Mouse (Mus musculus): Measurements from ENCODE around the gene Smg5. TPM values are rescaled to one million over a fixed set of nuclear protein-coding genes. Genes with fewer than 3 reads are reported as not detected.
A peak's percentile ranks its signal among the peaks of the same experiment; 100 is the strongest.

The Smg5 gene
- total and polyA plus RNA-seq, 3 experiments: 42.9 to 60.2 (median 47.5) TPM

GRCm38 (mm10) chr3:88395742-88396141 lies 59.7 kb downstream of the Smg5 start:
- DNase-seq: no peak

- DNase-seq: no peak
These were observed 62.6 kb downstream of the Smg5 start for GRCm38 (mm10) chr3:88398666-88399065.

GRCm38 (mm10) chr3:88403522-88404230 lies 67.6 kb downstream of the Smg5 start:
- DNase-seq: no peak

- DNase-seq: peak; percentile 66
These were observed 71.0 kb downstream of the Smg5 start for GRCm38 (mm10) chr3:88407090-88407489.

- DNase-seq: no peak
These were observed 71.5 kb downstream of the Smg5 start for GRCm38 (mm10) chr3:88407529-88407928.

GRCm38 (mm10) chr3:88408953-88409352 lies 72.9 kb downstream of the Smg5 start:
- DNase-seq: no peak

GRCm38 (mm10) chr3:88409741-88410644 lies 73.9 kb downstream of the Smg5 start, which contains the start of gene Pmf1:
TSS of gene Pmf1 (minus strand) at chr3:88410331.
- DNase-seq: peak; percentile 97

- no peak for DNase-seq
These were observed 74.6 kb downstream of the Smg5 start for GRCm38 (mm10) chr3:88410645-88411031.

- DNase-seq: peak; percentile 76
These were observed 75.6 kb downstream of the Smg5 start for GRCm38 (mm10) chr3:88411681-88412080.

Other genes starting within 250 kb of the Smg5 start
- 100 to 1,000 TPM in 1 of 2 experiments, 10 to 100 TPM in 1; 78.4 to 114 TPM for gene Mef2d, start 193.9 kb upstream of the Smg5 start, total RNA-seq (2021)
- 173 and 185 TPM in 2 replicates for gene Mef2d, start 193.9 kb upstream of the Smg5 start, polyA plus RNA-seq (2012; rRNA removed)
- 10 to 100 TPM in 1 of 2 experiments, 1 to 10 TPM in 1; 8.5 to 18.3 TPM for gene Rhbg, start 81.6 kb upstream of the Smg5 start, total RNA-seq (2021)
- 0.76 and 1.8 TPM in 2 replicates for gene Rhbg, start 81.6 kb upstream of the Smg5 start, polyA plus RNA-seq (2012; rRNA removed)
- gene Gm38392, start 49.0 kb upstream of the Smg5 start, total RNA-seq (2021): 1 to 10 TPM; 1.7 to 1.9 TPM
- gene Gm38392, start 49.0 kb upstream of the Smg5 start, polyA plus RNA-seq (2012; rRNA removed): 0.26 TPM in 1 of 2 replicates, not detected in the other
- gene Tsacc, start 39.3 kb upstream of the Smg5 start, total RNA-seq (2021): 10 to 100 TPM in 1 of 2 experiments, 1 to 10 TPM in 1; 5.7 to 10.6 TPM
- gene Tsacc, start 39.3 kb upstream of the Smg5 start, polyA plus RNA-seq (2012; rRNA removed): 1.9 and 2.3 TPM in 2 replicates
- 100 to 1,000 TPM; 218 to 316 TPM for gene Cct3, start 39.1 kb upstream of the Smg5 start, total RNA-seq (2021)
- 48.9 and 64.9 TPM in 2 replicates for gene Cct3, start 39.1 kb upstream of the Smg5 start, polyA plus RNA-seq (2012; rRNA removed)
- 100 to 1,000 TPM; 229 to 231 TPM for gene Glmp, start 11.2 kb upstream of the Smg5 start, total RNA-seq (2021)
- 145 and 186 TPM in 2 replicates for gene Glmp, start 11.2 kb upstream of the Smg5 start, polyA plus RNA-seq (2012; rRNA removed)
- gene Tmem79, start 112 bp upstream of the Smg5 start, total RNA-seq (2021): 10 to 100 TPM; 13.9 to 14.1 TPM
- gene Tmem79, start 112 bp upstream of the Smg5 start, polyA plus RNA-seq (2012; rRNA removed): 20.1 and 22.3 TPM in 2 replicates
- gene Paqr6, start 28.3 kb downstream of the Smg5 start, total RNA-seq (2021): 1 to 10 TPM; 1.1 to 4.7 TPM
- 13.5 and 20.0 TPM in 2 replicates for gene Paqr6, start 28.3 kb downstream of the Smg5 start, polyA plus RNA-seq (2012; rRNA removed)
- gene Bglap3, start 36.5 kb downstream of the Smg5 start, total RNA-seq (2021): 1 to 10 TPM in 1 of 2 experiments, under 1 TPM in 1; 0.63 to 1.2 TPM
- gene Bglap3, start 36.5 kb downstream of the Smg5 start, polyA plus RNA-seq (2012; rRNA removed): not detected in 2 replicates
- gene Bglap2, start 42.4 kb downstream of the Smg5 start, total RNA-seq (2021): 1 to 10 TPM in 1 of 2 experiments, not detected in 1; 2.2 TPM
- gene Bglap2, start 42.4 kb downstream of the Smg5 start, polyA plus RNA-seq (2012; rRNA removed): 0.28 TPM in 1 of 2 replicates, not detected in the other
- gene Bglap, start 48.2 kb downstream of the Smg5 start, total RNA-seq (2021): 1 to 10 TPM in 1 of 2 experiments, under 1 TPM in 1; 0.86 to 3.4 TPM
- gene Bglap, start 48.2 kb downstream of the Smg5 start, polyA plus RNA-seq (2012; rRNA removed): 1.1 TPM in 1 of 2 replicates, not detected in the other
- gene Pmf1, start 74.1 kb downstream of the Smg5 start, total RNA-seq (2021): 10 to 100 TPM; 31.1 to 43.0 TPM
- 75.8 and 77.4 TPM in 2 replicates for gene Pmf1, start 74.1 kb downstream of the Smg5 start, polyA plus RNA-seq (2012; rRNA removed)
- 10 to 100 TPM; 51.1 to 59.4 TPM for gene Slc25a44, start 88.9 kb downstream of the Smg5 start, total RNA-seq (2021)
- gene Slc25a44, start 88.9 kb downstream of the Smg5 start, polyA plus RNA-seq (2012; rRNA removed): 40.7 and 40.9 TPM in 2 replicates
- gene Sema4a, start 124.9 kb downstream of the Smg5 start, total RNA-seq (2021): 10 to 100 TPM in 1 of 2 experiments, 1 to 10 TPM in 1; 8.8 to 14.3 TPM
- gene Sema4a, start 124.9 kb downstream of the Smg5 start, polyA plus RNA-seq (2012; rRNA removed): 31.8 and 42.4 TPM in 2 replicates
- 100 to 1,000 TPM in 1 of 2 experiments, 10 to 100 TPM in 1; 78.2 to 158 TPM for gene Lmna, start 173.7 kb downstream of the Smg5 start, total RNA-seq (2021)
- gene Lmna, start 173.7 kb downstream of the Smg5 start, polyA plus RNA-seq (2012; rRNA removed): 170 and 236 TPM in 2 replicates
- 1 to 10 TPM; 2.3 to 3.2 TPM for gene Mex3a, start 196.1 kb downstream of the Smg5 start, total RNA-seq (2021)
- 1.7 and 2.1 TPM in 2 replicates for gene Mex3a, start 196.1 kb downstream of the Smg5 start, polyA plus RNA-seq (2012; rRNA removed)
- gene Rab25, start 212.0 kb downstream of the Smg5 start, total RNA-seq (2021): not detected
- 0.09 and 0.10 TPM in 2 replicates for gene Rab25, start 212.0 kb downstream of the Smg5 start, polyA plus RNA-seq (2012; rRNA removed)
- gene Lamtor2, start 216.8 kb downstream of the Smg5 start, total RNA-seq (2021): 100 to 1,000 TPM; 153 to 154 TPM
- gene Lamtor2, start 216.8 kb downstream of the Smg5 start, polyA plus RNA-seq (2012; rRNA removed): 107 and 117 TPM in 2 replicates
- 100 to 1,000 TPM in 1 of 2 experiments, 10 to 100 TPM in 1; 61.1 to 100 TPM for gene Ubqln4, start 217.5 kb downstream of the Smg5 start, total RNA-seq (2021)
- 77.9 and 96.2 TPM in 2 replicates for gene Ubqln4, start 217.5 kb downstream of the Smg5 start, polyA plus RNA-seq (2012; rRNA removed)
- 100 to 1,000 TPM; 178 to 218 TPM for gene Ssr2, start 239.6 kb downstream of the Smg5 start, total RNA-seq (2021)
- gene Ssr2, start 239.6 kb downstream of the Smg5 start, polyA plus RNA-seq (2012; rRNA removed): 110 and 151 TPM in 2 replicates